Mouse (Mus musculus) layer of hippocampus, postnatal 10 days (tissue): ENCODE results near the gene Mical2. TPM values are rescaled to one million over a fixed set of nuclear protein-coding genes. Genes with fewer than 3 reads are reported as not detected.
A peak's percentile ranks its signal among the peaks of the same experiment; 100 is the strongest.

Experiments
- DNase-seq, 2 experiments: peaks; one replicate each; pipeline ENCODE4 v3.0.0; 2021; ENCODE audit warnings: low spot score in 2 of 2
- total RNA-seq, 2 experiments: library from RNA; stranded (reverse); gene quantifications; 2 replicates each; pipeline ENCODE4 v1.2.3; 2021

Gene Mical2
- total RNA-seq, 2 experiments from 2014 or later, result 406 to 434 TPM

DNA sequence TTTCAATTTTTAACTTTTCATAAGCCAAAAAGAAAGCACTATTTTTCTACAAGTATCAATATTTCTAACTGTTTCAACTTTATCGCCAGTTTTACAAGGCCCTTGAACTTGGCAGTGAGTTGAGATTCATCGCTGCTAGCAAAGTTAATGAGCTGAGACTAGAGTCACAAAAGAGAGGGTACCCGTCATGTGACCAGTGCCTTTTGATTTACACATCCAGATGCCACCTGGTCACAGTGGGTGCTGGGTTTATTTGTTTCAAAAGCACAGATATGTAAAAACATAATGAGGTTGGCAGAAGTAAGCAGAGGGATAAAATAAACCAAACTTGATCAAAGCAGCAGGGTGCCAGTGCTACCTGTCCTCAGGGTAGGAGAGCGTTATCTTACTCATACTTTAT is 126.3 kb downstream of the Mical2 start:
- no peak for DNase-seq

DNA sequence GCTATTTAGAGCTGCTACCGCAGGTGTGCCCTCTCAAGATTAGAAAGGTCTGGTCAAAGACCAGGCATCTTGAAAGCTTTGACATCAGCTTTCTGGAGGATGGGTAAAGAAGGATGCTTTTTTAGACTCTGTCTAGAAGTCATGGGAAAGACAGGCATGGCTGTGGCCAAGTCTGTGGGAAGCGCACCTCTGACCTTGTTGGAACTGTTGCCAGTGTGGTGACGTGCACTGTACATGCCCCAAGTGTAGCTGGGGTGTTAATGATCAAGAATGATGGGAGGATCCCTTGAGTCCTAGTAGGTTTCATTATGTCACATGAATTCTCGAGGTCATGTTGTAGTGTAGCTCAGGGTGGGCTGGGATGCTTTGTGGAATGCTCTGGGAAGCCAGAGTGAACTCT is 127.4 kb downstream of the Mical2 start:
- DNase-seq, result no peak

DNA sequence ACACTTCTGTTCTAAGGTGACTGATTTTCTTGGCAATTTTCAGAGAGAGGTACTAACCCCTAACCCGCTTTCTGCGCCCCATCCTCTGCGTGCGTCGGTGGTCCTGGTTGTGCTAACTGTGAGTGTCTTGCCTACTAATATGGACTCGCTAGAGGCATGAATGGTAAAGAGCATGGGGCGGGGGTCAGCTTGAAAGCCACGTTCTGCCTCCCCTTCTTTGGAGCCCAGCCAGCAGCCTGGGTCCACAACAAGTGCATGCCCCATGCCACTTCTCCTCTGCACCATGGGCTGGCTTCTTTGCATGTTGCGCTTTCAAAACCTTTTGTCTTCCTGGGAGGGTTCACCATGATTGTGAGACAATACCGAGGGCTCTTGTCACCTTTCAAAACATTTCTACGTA is 128.3 kb downstream of the Mical2 start:
- no peak for DNase-seq

DNA sequence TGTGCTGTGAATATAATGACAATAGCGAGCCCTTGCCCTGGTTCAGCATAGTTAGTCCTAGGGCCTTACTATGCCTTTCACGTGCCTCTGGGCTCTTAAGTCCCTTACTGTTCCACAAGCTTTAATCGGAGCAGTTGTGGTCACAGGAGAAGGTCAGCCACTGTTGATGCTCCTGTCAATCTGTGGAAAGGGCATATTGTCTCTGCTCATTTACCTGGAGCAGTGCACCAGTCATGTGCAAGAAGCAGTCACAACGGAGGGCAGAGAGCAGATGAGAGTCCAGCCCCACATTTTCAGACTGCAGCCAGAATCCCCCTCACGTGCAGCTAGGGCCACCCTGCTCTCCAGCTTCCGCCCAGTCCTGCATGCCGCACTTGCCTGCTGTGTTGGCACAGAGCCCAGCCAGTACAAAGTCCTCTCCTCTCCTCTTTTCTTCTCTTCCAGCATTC is 128.9 kb downstream of the Mical2 start:
- peak; percentile 52 to 58 for DNase-seq

DNA sequence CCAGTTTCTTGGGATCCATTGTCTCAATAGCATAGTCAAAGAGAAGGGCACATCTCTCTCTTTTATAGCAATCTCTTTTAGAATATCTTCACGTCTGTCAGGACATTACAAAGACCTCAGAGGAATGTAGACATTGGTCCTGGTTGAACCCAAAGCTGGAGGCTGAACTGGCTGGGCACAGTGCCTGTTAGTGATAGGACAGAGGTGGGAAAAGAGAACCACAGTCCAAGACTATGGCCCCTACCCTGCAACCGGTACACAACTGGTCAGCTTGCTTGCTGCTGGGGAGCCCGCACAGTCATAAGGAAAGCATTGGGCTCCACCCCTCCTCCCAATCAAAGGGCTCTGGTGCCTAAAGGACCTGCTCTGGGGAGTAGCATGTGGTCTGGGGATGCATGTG is 133.9 kb downstream of the Mical2 start:
- no peak for DNase-seq

DNA sequence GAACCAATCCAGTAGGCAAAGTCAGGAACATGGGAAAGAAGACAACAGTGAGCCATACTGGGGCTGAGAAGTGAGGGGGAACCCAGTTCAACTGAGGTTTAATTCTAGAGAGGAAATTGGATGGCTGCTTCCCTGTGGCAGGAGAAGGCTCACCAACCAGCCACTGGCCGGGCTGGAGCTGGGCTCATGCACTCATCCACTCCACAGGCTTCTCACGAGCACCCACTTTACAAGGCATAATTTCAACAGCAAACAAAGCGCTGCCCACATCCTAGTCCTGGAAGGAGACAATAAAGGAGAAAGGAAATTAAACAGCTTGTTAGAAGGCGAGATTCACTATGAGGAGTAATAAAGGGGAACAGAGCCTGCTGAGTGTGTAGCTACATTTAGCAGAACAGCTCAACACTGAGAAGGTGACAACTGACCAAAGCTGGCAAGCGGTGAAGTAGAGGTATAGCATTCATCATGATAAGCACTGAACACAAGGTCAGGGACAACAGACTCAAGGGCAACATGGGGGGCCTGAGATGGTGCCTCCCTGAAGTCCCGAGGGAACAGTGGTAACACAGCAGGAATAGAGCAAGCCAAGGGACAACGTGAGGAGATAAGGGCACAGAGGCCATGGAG is 137.0 kb downstream of the Mical2 start:
- DNase-seq, result no peak

DNA sequence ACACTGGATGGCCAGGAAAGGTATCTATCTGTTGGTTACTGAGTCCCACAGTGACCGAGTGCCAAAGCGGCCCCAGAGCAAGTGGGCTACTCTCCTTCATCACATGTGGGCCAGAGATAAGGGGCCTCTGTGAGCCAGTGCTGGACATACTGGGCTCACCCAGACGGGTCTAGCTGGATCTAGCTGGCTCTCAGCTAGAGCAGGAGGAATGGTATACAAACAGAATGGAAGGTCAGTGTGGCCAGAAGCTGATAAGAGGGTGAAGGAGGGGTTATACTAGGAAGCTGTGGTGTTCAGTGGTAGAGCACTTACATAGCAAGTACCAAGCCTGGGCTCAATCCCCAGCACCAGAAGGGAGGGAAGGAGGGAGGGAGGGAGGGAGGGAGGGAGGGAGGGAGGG is 140.2 kb downstream of the Mical2 start:
- no peak for DNase-seq

DNA sequence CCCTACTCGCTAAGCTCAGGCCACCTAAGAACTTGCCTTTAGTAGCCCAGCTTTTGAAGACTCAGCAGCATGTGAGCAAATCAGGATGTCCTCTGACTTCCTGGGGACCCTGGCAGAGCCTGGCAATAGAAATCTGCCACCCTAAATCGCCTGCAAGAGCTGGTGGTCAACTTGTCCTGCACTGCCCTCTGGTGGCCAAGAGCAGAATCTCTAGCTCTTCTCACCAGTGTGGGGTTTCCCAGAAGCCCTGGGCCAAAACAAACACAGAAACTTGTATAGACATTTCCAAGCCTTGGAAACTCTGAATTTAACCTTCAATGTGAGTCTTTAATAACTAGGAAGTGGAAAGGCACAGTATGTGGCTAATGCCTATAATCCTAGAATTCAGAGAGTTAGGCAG is 143.4 kb downstream of the Mical2 start:
- peak; percentile 92 to 93 for DNase-seq

DNA sequence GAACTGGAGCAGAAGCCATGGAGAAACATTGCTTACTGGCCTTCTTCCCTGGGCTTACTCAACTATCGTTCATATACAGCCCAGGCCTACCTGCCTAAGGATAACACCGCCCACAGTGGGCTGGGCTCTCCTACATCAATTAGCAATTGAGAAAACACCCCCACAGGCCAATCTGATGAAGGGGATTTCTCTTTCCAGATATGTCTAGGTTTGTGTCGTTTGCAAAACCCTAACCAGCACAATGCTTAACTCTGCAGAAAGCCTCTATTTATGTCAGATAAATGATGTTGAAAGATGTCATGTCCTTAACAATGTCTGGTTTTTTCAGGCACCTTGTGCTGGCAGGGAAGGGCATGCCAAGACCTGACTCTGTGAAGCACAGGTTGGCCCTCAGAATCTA is 144.3 kb downstream of the Mical2 start:
- DNase-seq, result no peak

DNA sequence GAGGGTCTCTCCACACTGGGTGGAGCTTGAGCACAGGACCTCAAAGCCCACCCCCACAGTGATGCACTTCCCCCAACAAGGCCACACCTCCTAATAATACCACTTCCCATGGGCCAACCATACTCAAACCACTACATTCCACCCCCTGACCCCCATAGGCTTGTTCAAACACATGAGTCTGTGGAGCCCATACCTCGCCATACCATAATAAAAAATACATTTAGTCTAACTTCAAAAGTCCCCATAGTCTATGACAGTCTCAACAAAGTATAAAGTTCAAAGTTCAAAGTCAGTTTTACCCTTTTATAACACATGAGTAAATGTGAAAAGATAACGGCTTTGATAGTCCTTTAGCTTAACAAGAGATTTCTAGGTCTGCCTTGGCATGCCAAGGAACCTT is 145.7 kb downstream of the Mical2 start:
- no peak for DNase-seq

DNA sequence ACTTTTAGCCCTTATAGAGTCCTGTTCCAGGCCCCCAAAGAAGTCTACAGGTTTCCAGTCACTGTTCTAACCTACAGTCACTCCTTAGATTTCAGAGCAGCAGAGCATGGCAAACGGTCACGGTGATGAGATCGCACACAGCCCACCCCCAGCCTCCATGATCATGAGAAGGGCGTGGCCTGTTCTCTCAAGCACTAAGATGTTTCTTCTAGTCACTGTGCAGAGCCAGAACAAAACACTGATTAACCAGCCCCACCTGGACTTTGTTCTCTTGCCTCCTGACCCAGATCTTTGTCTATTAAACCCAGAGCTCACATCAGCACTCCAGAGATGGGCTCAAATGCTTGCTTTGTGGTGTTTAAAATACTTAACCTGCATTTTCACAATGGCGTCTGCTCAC is 148.4 kb downstream of the Mical2 start:
- DNase-seq, result no peak

DNA sequence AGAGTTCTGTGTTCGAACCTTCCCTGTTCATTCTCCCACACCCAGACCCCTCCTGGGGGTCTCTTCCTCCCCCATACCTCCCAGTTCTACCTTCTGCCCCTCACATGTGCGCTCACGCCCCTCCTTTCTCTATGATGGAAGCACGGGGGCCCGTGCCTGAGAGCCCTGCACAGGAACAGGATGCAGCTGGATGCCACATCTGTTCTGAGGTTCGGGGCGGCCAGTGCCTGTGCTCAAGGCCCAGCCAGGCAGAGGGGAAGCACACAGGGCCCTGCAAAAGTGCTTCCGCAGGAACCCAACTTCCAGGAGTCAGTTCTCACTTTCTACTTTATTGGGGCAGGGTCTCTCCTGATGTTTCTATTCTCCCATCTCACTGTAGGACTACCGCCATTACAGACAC is 149.4 kb downstream of the Mical2 start:
- no peak for DNase-seq

DNA sequence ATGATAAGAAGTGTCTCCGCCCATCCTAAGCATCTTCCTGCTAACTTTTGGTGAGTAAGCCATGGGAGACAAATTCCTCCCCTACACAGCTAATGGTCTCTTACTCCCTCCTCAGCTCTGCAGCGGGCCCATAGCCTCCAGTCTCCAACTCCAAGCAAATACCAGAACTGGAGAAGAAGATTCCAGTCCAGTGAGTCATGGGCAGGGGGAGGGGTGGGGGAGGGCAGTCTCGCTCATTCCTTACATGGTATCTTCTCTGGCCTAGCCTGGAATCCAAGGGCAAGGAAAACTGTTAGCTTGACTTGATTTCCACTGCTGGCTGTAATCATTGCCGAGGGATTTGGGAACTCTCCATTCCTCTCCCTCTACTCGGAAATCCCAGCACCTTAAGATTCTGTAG is 150.2 kb downstream of the Mical2 start:
- no peak for DNase-seq

DNA sequence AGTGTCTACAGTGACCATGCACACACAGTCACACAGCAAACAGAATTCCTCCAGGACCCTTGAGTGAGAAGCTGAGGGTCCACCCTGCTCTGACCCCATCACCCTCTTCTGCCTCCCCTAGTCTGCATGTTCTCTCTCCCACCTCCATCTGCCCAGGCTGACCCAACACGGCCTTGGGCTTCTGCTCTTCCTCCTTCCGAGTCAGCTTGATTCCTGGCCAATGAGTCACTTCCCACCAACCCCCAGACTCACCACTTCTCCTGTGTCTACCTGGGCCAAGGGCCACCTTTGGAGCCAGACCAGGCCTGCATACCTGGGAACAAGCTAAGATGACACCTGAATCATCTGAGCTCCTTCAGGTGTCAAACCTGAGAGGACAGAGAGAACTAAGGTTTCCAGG is 151.0 kb downstream of the Mical2 start:
- no peak for DNase-seq

DNA sequence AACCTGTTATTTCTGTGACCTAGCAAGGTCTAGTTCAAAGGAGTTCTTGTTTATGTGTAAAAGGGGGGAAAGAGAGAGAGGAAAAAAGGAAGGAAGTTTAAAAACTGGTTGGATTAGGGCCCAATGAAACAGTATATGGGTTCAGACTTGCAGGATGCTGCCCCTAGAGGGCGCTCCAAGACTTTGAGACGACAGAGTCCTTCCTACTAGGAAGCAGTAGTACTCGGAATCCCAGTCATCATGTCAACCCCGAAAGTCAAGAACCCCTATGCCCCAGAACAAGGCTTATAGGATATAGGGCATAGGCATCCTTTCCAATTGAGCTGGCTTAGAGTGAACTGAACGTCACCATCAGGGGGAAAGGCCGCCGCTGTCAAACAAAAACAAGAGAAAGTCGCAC is 151.7 kb downstream of the Mical2 start:
- peak; percentile 79 to 86 for DNase-seq

DNA sequence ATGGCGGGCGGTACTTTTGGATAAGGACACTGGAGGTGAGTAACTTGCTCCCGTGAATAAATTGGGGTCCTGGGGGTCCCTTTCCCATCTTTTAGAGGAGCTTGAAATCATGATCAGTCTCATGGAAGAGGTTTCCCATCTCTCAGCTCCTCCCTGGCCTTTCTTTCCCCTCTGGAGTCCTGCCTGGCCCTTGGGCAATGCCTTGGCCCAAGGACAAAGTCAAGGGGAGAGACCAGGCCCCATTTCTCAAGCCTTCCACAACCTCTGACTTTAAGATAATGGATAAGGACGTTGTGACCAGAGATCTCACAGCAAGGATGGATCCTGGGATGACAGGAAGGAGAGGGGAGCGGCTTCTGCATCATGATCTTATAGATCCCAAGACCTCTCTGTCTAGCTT is 152.4 kb downstream of the Mical2 start:
- no peak for DNase-seq

DNA sequence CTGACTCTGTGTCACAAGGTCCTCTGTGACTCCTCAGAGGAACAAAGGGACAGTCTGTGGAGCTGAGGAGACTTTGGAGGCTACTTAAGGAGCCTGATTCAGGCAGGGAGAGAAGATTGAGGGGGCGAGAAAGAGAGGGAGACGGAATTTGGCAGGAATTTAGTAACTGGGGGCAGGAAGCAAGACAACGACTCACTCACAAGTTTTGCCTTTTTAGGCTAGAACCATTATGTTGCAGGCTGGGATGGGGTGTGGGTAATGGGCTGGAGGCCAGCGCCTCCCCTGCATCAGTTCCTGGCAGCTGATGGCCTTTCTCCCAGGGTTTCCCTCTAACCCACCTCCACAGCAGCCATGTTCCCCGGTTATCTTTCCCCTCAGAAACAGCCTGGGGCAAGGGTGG is 152.8 kb downstream of the Mical2 start:
- peak in 1 of 2 experiments; percentile 40 for DNase-seq

DNA sequence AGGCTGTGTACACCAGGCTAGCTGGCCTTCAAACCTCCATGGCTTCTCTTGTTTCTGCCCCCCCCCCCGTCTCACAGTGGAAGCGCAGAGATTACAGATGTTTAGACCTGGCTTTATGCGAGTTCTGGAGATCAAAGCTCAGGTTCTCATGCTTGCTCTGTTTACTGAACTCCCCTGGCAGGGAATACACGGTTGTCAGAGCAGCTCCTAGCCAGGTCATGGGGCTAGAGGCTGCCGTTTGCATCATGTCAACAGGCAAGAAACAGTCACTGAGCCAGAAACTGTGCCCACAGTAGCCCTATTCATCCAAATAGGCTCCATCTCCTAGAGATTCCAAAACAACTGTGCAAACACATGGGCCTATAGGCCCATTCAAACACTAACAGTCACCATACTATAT is 160.9 kb downstream of the Mical2 start:
- DNase-seq, result no peak

DNA sequence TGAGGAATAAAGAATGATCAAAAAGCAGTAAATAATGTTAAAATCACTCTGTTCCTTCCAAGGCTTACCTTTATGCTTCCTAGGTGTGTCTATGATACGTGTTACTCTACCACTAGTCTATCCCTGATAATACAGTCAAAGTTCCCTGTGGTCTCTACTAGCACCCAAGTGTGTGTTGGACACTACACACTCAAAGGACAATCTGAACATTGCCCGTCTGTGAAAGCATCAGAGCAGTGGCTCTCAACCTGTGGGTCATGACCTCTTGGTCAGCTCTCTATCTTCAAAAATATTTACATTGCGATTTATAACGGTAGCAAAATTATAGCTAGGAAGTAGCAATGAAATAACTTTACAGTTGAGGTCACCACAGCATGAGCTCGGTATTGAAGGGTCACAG is 162.2 kb downstream of the Mical2 start:
- DNase-seq, result no peak

DNA sequence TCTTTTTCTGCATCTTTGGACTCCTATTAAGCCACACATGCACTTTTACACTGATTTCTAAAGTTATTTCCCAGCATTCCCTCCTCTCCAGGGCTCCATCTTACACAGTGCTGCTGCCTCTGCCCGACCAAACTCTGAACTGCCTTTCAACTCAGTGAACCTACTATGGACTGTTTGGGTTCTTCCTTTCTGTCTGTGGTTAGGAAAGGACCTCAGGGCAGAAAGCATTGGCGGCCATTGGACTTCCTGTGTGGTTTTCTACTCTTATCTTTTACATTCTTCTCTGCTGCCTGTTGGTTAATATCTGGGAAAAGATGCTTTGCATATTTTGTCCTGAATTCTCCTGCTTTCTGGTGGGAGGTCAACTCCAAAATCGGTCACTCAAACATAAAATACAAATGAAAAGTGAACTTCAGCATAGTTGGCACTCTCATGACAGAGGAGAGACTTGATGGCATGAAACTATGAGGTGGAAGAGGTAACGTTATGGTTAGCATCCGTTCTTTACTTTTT is 162.8 kb downstream of the Mical2 start:
- no peak for DNase-seq

DNA sequence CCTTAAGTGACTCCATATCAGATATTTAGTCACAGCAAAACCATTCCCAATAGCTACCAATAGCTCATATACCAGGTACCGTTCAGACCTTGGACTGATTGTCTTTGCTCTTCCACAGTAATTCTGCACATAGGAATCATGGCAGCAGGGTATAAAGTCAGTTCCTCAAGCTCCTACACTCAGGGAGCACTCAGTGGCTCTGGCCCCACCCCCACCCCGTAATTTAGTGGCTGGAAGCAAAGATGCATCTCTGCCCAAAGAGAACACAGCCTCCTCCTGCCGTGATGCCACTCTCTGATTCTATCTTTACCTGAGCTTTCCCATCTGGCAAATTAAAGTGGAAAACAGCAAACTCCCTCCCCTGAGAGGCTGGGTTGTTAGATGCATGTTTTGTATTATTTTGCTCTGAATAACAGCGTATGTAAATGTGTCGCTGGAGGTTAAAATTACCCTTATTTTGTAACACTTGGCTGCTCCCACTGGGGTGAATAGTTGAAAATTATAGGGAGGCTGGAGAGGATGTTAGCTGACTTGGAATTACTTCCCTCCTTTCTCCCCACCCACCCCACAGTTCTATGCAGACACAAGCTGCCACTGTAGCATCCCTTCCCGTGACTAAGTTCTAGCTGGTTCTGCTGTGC is 164.1 kb downstream of the Mical2 start:
- no peak for DNase-seq

DNA sequence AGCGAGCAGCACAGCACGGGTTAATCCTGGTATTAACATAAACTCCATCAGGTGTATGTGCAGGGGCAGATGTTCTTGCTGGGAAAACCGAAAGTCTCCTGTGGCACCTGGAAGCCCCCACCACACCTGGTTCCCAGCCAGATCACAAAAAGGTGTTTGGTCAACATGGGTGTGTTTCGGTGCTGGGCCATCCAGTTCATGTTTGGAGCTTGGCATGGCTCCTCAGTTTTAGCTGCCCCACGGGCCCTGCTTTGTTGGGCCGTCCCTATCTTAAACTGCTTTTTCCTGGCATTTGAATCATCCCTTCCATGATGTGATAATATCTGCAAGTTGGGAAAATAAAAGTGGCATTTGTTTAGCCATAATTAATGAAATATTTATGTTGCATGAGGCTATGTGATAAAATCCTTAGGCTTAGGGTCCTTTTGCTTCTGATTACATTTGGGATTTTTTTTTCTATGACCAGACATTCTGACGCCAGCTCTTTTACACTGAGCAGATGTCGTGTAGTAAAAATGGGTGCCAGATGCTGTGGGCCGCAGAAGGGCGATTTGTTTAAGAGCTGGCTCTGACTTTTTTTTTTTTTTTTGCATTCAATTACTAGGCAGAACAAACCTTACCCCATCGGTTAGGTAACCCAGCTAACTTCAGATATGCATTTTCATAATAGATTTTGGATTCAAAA is 164.7 kb downstream of the Mical2 start:
- no peak for DNase-seq
